Mouse (Mus musculus) kidney, adult 2 months (tissue): ENCODE results near the gene Mtg1.

Experiments
- CTCF ChIP-seq: fragments of 200-500 bp; conservative IDR thresholded peaks from 2 replicates; pipeline ENCODE4 v1.5.1; 2011; ENCODE audit warnings: low read depth, mild to moderate bottlenecking, control low read depth, low read length, moderate library complexity, mixed read lengths; ENCODE audit not compliant: insufficient read depth, insufficient read length
- POLR2A ChIP-seq: fragments of 200-500 bp; IDR thresholded peaks from one replicate; pipeline ENCODE4 v1.6.1; 2011; ENCODE audit warnings: low read depth, low read length, control low read depth

GRCm38 (mm10) chr7:140167950-140168349, 30.6 kb downstream of the Mtg1 start:
- TF ChIP-seq CTCF (no peak), POLR2A (no peak)
